Mouse (Mus musculus) embryonic facial prominence, embryonic 14.5 days (tissue): ENCODE measurements at regions not wholly inside any gene's neighbourhood (a gene's known extent, or its start where the extent isn't known, plus 50 kb on each side); places are given as distances from the start of the nearest gene placed in this dataset.
"Not testable (repeated sequence)": the region's sequence is repeated elsewhere in the genome, so short reads cannot be mapped to it uniquely, and the experiment has no call there.

Experiments used
- ATAC-seq: fragments of 200-750 bp; cut with Nextera tagmentation; 2 replicates; pipeline ENCODE4 v1.8.0; 2017; ENCODE audit warnings: low read depth, moderate number of reproducible peaks, moderate TSS enrichment
- DNase-seq: peaks from one replicate; pipeline ENCODE4 v3.0.0-alpha.2; 2015; ENCODE audit warnings: low spot score
- H3K27ac ChIP-seq: fragments of 300-500 bp; sonication (generic); replicated peaks from 2 replicates; pipeline ENCODE4 v1.5.1; 2014; ENCODE audit warnings: low read depth, mild to moderate bottlenecking, low read length, moderate library complexity
- H3K27me3 ChIP-seq: fragments of 300-500 bp; sonication (generic); replicated peaks from 2 replicates; pipeline ENCODE4 v1.6.1; 2014; ENCODE audit warnings: low read length; ENCODE audit not compliant: control insufficient read depth, insufficient read depth
- H3K36me3 ChIP-seq: fragments of 300-500 bp; sonication (generic); 2 replicates; pipeline ENCODE4 v1.6.1; 2014; ENCODE audit warnings: low read length, mixed read lengths; ENCODE audit not compliant: control insufficient read depth, insufficient read depth
- H3K4me1 ChIP-seq: fragments of 300-500 bp; sonication (generic); 2 replicates; pipeline ENCODE4 v1.6.1; 2014; ENCODE audit warnings: antibody characterized with exemption, low read length; ENCODE audit not compliant: control insufficient read depth, insufficient read depth
- H3K4me2 ChIP-seq: fragments of 300-500 bp; sonication (generic); 2 replicates; pipeline ENCODE4 v1.6.1; 2014; ENCODE audit warnings: low read depth, mild to moderate bottlenecking, low read length, moderate library complexity, mixed read lengths
- H3K4me3 ChIP-seq: fragments of 300-500 bp; sonication (generic); 2 replicates; pipeline ENCODE4 v1.5.1; 2014; ENCODE audit warnings: low read depth, mild to moderate bottlenecking, low read length
- H3K9ac ChIP-seq: fragments of 300-500 bp; sonication (generic); 2 replicates; pipeline ENCODE4 v1.6.1; 2014; ENCODE audit warnings: low read depth, mild to moderate bottlenecking, low read length, moderate library complexity, mixed read lengths
- H3K9me3 ChIP-seq: fragments of 300-500 bp; sonication (generic); 2 replicates; pipeline ENCODE4 v1.6.1; 2016; ENCODE audit warnings: low read length; ENCODE audit not compliant: control insufficient read depth
- WGBS: fragments of 180-500 bp; shearing (Covaris S2); extraction: QIAGEN DNeasy Blood & Tissue Kit; methylation state at CpG from one replicate; pipeline ENCODE4 v1.1.7; 2014; 5-methylcytosine and 5-hydroxymethylcytosine counted together

DNA sequence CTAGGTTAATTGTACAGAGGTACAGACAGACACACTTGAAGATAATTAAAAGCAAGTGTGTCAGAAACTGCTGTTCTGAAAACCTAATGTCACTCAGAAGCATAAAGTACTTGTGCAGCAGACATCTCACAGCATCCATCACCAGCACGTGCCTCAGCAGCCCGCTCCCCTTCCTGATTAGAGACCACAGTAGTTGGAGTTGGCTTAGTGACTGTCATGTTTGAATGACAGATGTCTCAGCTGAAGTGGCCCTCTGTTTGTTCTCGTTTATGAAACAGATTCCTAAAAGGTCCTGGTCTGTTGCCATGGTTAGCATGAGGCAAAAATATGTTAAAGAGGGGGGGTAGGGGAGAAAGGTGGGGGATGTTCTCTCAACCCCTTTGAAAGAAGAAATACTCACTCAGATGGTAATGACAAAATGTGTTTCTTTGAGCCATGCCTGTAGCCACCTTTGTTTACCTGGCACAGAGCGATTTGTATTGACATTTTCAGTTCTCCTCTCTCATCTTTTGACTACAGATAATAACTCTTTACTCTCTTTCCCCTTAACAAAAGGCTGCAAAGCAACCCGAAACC, 100.2 kb upstream of the Pou6f2 start:
- H3K4me2 ChIP-seq: peak overlapping the region; percentile 33; the same call in 1 of the 2 replicates
- ATAC-seq: no peak
- WGBS: 24% methylated on average over 5 of the region's 5 CpGs
- H3K27ac ChIP-seq: no peak overlapping the region
- H3K9ac ChIP-seq: no peak overlapping the region
- 0 out of 2 replicates have a peak, but pooled peaks cover 6% of the 10 kb centered on the region for H3K4me1 ChIP-seq
- no peak for DNase-seq
- H3K9me3 ChIP-seq: peaks cover 5% of the 10 kb centered on the region; the same call in 1 of the 2 replicates
- H3K4me3 ChIP-seq: no peak overlapping the region
- H3K27me3 ChIP-seq: no peaks in the 10 kb centered on the region
- H3K36me3 ChIP-seq: no peaks in the 10 kb centered on the region

DNA sequence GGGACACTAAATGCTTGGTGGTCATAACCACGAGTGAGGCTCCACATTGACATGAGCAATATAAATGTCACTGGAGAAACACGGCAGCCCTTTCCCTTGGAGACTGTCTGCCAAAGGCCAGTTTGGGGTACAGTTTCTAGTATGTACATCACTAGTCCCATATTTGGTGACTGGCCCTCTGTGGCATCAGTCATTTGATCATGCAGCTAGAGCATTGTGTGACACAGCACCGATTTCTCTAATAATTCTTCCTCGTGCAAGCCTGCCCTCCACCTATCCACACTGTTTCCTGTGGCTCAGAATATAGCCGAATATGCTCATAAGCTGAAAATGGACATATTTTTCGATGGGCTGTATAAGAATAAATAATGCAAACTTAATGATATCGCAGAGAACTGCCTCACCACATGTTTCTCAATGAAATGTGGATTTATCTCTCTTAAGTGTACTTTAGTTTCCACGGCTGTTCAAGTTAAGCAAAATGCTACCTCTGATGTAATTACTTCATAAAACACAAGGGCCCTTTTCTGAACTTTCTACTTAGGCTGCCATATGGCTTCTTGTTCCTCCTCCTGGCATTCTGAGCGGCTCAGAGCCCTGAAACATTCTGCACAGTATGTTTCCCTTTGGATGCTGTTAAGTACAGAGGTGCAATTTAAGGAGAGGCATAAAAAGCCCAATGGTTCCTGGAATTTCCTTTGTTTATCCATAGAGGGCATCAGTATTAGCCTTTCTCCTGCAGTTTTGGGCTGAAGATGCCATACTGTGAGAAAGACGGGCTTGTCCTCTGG, 97.7 kb upstream of the Pou6f2 start:
- ATAC-seq: no peak
- H3K4me3 ChIP-seq: no peak overlapping the region
- no peaks in the 10 kb centered on the region for H3K27me3 ChIP-seq
- H3K4me2 ChIP-seq: no peak overlapping the region
- H3K9me3 ChIP-seq: no peaks in the 10 kb centered on the region
- DNase-seq: no peak
- 65% methylated on average over 10 of the region's 10 CpGs for WGBS
- no peak overlapping the region for H3K27ac ChIP-seq
- H3K4me1 ChIP-seq: 0 out of 2 replicates have a peak, but pooled peaks cover 6% of the 10 kb centered on the region
- no peak overlapping the region for H3K9ac ChIP-seq
- no peaks in the 10 kb centered on the region for H3K36me3 ChIP-seq

DNA sequence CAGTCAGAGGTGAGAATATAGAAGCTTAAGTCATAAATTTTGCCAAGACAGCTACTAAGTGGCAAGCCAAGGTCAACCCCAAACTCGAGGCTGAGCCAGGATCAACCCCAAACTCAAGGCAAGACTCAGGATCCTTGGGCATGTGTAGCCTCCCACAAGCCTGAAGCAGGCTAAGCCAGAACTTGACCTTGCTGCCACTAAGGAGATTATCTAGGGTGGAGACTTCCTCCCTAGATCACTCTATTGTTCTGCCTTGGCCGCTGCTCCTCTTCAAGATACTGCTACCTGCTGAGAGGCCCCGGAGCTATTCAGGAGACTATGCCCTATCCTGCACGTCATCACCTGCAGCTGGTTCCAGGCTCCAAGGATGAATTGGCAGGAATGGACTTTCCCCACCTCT, 88.3 kb upstream of the Pou6f2 start:
- ATAC-seq: not testable (repeated sequence)

DNA sequence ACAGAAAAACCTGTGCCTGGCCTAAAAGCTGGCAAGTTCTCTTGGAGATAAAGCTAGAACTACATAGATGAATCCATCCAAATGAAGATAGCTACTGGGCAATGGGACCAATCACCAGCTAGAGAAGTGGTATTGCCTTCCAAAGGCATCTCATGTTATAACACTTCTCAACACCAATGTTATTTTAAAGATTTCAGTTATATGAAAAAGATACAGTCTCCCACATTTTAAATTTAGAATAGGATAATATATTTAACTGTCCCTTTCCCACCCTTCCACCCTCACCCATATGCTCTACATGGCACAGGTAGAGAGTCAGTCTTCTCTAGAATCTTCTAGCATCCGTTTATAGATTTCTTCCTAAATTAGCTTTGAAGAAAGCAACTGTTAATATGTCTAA, 87.6 kb upstream of the Pou6f2 start:
- DNase-seq: no peak
- no peak for ATAC-seq
- H3K27ac ChIP-seq: no peak overlapping the region
- H3K4me3 ChIP-seq: no peak overlapping the region
- H3K4me2 ChIP-seq: no peak overlapping the region
- no peaks in the 10 kb centered on the region for H3K36me3 ChIP-seq
- H3K9ac ChIP-seq: no peak overlapping the region
- 78% methylated on average over 1 of the region's 1 CpGs for WGBS
- no peaks in the 10 kb centered on the region for H3K9me3 ChIP-seq
- H3K27me3 ChIP-seq: no peaks in the 10 kb centered on the region
- H3K4me1 ChIP-seq: no peaks in the 10 kb centered on the region

More for the DNA sequence above, 88.3 kb upstream of the Pou6f2 start:
- not testable (repeated sequence) for H3K9ac ChIP-seq, H3K4me1 ChIP-seq, DNase-seq, H3K9me3 ChIP-seq, H3K27ac ChIP-seq, H3K27me3 ChIP-seq, H3K36me3 ChIP-seq, H3K4me2 ChIP-seq, H3K4me3 ChIP-seq
- WGBS: 22% methylated on average over 4 of the region's 4 CpGs

DNA sequence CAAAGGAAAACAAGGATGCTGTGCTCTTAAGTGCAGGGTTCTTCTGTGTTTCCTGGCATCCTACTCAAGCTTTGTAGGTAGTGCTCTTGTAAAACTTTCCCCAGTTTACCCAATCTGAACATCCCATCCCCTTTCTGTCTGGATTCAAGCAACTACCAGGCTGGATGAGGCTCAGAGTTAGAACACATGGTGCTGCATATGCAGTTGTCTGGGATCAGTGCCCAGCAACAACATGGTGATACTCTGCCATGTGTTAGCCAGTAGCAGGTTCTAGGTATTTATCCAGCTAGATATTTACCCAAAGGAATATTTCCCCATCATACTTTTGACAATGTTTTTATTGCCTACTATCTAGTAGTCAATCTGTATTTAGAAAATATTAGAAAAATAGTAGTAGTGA, 78.8 kb upstream of the Pou6f2 start:
- ATAC-seq: no peak
- no peaks in the 10 kb centered on the region for H3K9me3 ChIP-seq
- DNase-seq: no peak
- no peak overlapping the region for H3K4me2 ChIP-seq
- no peak overlapping the region for H3K27ac ChIP-seq
- no peaks in the 10 kb centered on the region for H3K27me3 ChIP-seq
- H3K4me3 ChIP-seq: no peak overlapping the region
- no peaks in the 10 kb centered on the region for H3K36me3 ChIP-seq
- no peak overlapping the region for H3K9ac ChIP-seq
- no peaks in the 10 kb centered on the region for H3K4me1 ChIP-seq

DNA sequence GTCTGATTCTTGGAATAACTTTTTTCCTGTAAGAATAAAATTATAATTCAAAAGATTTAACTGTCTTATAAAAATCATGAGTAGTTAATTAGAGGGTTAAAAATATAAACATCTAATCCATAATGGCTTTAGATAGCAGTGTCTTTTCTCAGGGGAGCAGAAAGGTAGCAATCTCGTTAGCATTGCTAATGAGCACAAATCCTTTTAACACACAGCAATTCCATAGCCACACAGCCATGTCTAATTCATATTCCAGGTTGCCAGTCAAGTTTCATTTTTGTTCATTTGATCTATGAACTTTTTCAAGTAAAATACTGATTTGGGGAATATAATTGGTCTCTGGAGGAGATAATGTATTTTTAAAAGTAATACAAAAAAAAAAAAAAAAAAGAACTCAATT, 74.0 kb upstream of the Pou6f2 start:
- H3K36me3 ChIP-seq: no peaks in the 10 kb centered on the region
- no peaks in the 10 kb centered on the region for H3K4me1 ChIP-seq
- H3K4me2 ChIP-seq: no peak overlapping the region
- H3K27me3 ChIP-seq: no peaks in the 10 kb centered on the region
- no peak for ATAC-seq
- H3K27ac ChIP-seq: no peak overlapping the region
- no peaks in the 10 kb centered on the region for H3K9me3 ChIP-seq
- WGBS: 63% methylated on average over 1 of the region's 1 CpGs
- no peak overlapping the region for H3K4me3 ChIP-seq
- no peak for DNase-seq
- H3K9ac ChIP-seq: no peak overlapping the region

DNA sequence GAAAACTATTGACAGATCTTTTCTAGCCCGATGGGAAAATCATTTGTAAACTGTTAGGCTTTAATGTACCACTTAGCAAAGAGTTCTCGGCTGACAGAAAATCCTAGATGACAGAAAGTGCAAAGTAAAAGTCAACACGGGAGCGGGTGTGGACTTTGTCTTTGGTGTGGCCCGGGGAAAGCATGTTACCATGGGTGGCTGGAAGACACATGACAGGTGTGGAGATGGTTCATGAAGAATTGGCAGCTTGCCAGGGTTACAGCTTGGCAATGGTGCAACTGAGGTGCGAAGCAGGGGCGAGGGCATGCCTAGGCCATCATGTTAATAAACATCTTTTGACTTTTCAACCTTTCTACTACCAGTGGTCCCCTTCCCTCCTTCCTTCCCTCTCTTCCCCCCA, 68.4 kb upstream of the Pou6f2 start:
- no peak for DNase-seq
- 72% methylated on average over 7 of the region's 7 CpGs for WGBS

DNA sequence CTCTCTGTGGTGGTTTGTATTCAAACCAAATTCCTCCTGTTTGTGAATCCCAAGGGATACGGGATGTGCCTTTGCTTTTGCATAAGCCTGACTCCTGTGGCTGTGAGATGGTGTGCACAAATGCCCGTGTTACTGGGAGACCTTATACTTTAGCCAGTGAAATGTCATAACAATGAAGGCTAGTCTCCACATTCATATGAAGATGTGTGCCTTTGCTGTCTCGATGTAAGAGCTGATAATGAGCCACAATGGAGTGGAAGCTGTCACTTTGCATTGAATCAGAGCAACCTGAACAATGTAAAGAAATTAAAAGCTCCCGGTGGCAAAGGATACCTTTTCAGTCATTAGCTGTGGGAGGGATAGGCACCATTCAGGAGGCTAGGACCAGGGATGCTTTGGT, 64.7 kb upstream of the Pou6f2 start:
- Histone ChIP-seq H3K4me1 (no peaks in the 10 kb centered on the region), H3K4me2 (no peak overlapping the region), H3K27ac (no peak overlapping the region), H3K9ac (no peak overlapping the region), H3K27me3 (no peaks in the 10 kb centered on the region), H3K4me3 (no peak overlapping the region), H3K36me3 (no peaks in the 10 kb centered on the region), H3K9me3 (no peaks in the 10 kb centered on the region)
- DNase-seq (no peak), ATAC-seq (no peak)
- 43% methylated on average over 4 of the region's 4 CpGs for WGBS

More for the DNA sequence above, 68.4 kb upstream of the Pou6f2 start:
- Histone ChIP-seq H3K9me3 (no peaks in the 10 kb centered on the region), H3K4me2 (no peak overlapping the region), H3K4me1 (no peaks in the 10 kb centered on the region), H3K27ac (no peak overlapping the region), H3K27me3 (no peaks in the 10 kb centered on the region), H3K4me3 (no peak overlapping the region), H3K36me3 (no peaks in the 10 kb centered on the region), H3K9ac (no peak overlapping the region)
- ATAC-seq: no peak
